Mouse (Mus musculus) stomach, embryonic 15.5 days (tissue): ENCODE results near the gene Memo1. TPM values are rescaled to one million over a fixed set of nuclear protein-coding genes. Genes with fewer than 3 reads are reported as not detected.
"Not testable (repeated sequence)": the region's sequence is repeated elsewhere in the genome, so short reads cannot be mapped to it uniquely, and the experiment has no call there.

ENCODE experiments used
- ATAC-seq: fragments of 200-750 bp; cut with Nextera tagmentation; 2 replicates; pipeline ENCODE4 v1.8.0; 2017; ENCODE audit warnings: low read depth, moderate number of reproducible peaks, moderate TSS enrichment; ENCODE audit not compliant: insufficient read depth, low FRiP score
- H3K27ac ChIP-seq: fragments of 300-500 bp; sonication (generic); 2 replicates; pipeline ENCODE4 v1.5.1; 2015; ENCODE audit warnings: mild to moderate bottlenecking, inconsistent platforms
- H3K27me3 ChIP-seq: fragments of 300-500 bp; sonication (generic); replicated peaks from 2 replicates; pipeline ENCODE4 v1.6.1; 2015; ENCODE audit warnings: inconsistent platforms
- H3K36me3 ChIP-seq: fragments of 300-500 bp; sonication (generic); 2 replicates; pipeline ENCODE4 v1.6.1; 2015; ENCODE audit warnings: inconsistent platforms
- H3K4me1 ChIP-seq: fragments of 300-500 bp; sonication (generic); 2 replicates; pipeline ENCODE4 v1.6.1; 2015; ENCODE audit warnings: inconsistent platforms
- H3K4me2 ChIP-seq: fragments of 300-500 bp; sonication (generic); 2 replicates; pipeline ENCODE4 v1.6.1; 2015; ENCODE audit warnings: mild to moderate bottlenecking, inconsistent platforms
- H3K4me3 ChIP-seq: fragments of 300-500 bp; sonication (generic); replicated peaks from 2 replicates; pipeline ENCODE4 v1.5.1; 2015; ENCODE audit warnings: inconsistent platforms
- H3K9ac ChIP-seq: fragments of 300-500 bp; sonication (generic); 2 replicates; pipeline ENCODE4 v1.6.1; 2015; ENCODE audit warnings: inconsistent platforms
- H3K9me3 ChIP-seq: fragments of 300-500 bp; sonication (generic); 2 replicates; pipeline ENCODE4 v1.6.1; 2016; ENCODE audit warnings: inconsistent platforms
- WGBS: fragments of 180-500 bp; shearing (Covaris S2); methylation state at CpG from one replicate; pipeline ENCODE4 v1.1.7; 2015; 5-methylcytosine and 5-hydroxymethylcytosine counted together
- polyA plus RNA-seq: library from polyadenylated mRNA; unstranded; fragments of >200 nt; fragmentation: Nextera tagmentation; extraction: Ambion mirVana; gene quantifications from 2 replicates; pipeline ENCODE4 v1.2.1, GENCODE M21; 2015

Gene Memo1
- polyA plus RNA-seq, 1 experiment from 2014 or later: 84.7 TPM

GRCm38 (mm10) chr17:74316309-74316863 lies 21.1 kb upstream of the Memo1 start:
- H3K4me3 ChIP-seq: peak overlapping the region; percentile 88
- H3K9me3 ChIP-seq: no peaks in the 10 kb centered on the region
- H3K9ac ChIP-seq: peak overlapping the region; percentile 77
- H3K4me1 ChIP-seq: 0 out of 2 replicates have a peak, but pooled peaks cover 5% of the 10 kb centered on the region
- H3K4me2 ChIP-seq: peak overlapping the region; percentile 76
- under 1% methylated on average over 48 of the region's 48 CpGs for WGBS
- peak overlapping the region; percentile 93 for H3K27ac ChIP-seq
- no peaks in the 10 kb centered on the region for H3K27me3 ChIP-seq
- H3K36me3 ChIP-seq: no peaks in the 10 kb centered on the region
- ATAC-seq: peak; percentile 93

- Histone ChIP-seq H3K36me3 (no peaks in the 10 kb centered on the region), H3K9ac (peak overlapping the region; percentile 77), H3K27ac (peak overlapping the region; percentile 93), H3K9me3 (no peaks in the 10 kb centered on the region), H3K4me1 (0 out of 2 replicates have a peak, but pooled peaks cover 5% of the 10 kb centered on the region), H3K27me3 (no peaks in the 10 kb centered on the region), H3K4me2 (peak overlapping the region; percentile 76), H3K4me3 (peak overlapping the region; percentile 88)
- under 1% methylated on average over 44 of the region's 45 CpGs for WGBS
- peak; percentile 81; the same call in 1 of the 2 replicates for ATAC-seq
These were observed 20.4 kb upstream of the Memo1 start for GRCm38 (mm10) chr17:74315445-74316308.

- H3K9me3 ChIP-seq: no peaks in the 10 kb centered on the region
- H3K4me2 ChIP-seq: no peak overlapping the region
- H3K27ac ChIP-seq: no peak overlapping the region
- no peak overlapping the region for H3K4me3 ChIP-seq
- peaks cover 21% of the 10 kb centered on the region; the same call in 1 of the 2 replicates for H3K36me3 ChIP-seq
- ATAC-seq: no peak
- WGBS: 92% methylated on average over 1 of the region's 1 CpGs
- H3K27me3 ChIP-seq: no peaks in the 10 kb centered on the region
- no peaks in the 10 kb centered on the region for H3K4me1 ChIP-seq
- H3K9ac ChIP-seq: no peak overlapping the region
These were observed 10.7 kb upstream of the Memo1 start for GRCm38 (mm10) chr17:74306021-74306420.

- no peak for ATAC-seq
- Histone ChIP-seq H3K9me3 (no peaks in the 10 kb centered on the region), H3K27ac (no peak overlapping the region), H3K27me3 (no peaks in the 10 kb centered on the region), H3K9ac (no peak overlapping the region), H3K4me3 (no peak overlapping the region), H3K4me2 (no peak overlapping the region), H3K36me3 (peaks cover 21% of the 10 kb centered on the region; the same call in 1 of the 2 replicates), H3K4me1 (no peaks in the 10 kb centered on the region)
- 88% methylated on average over 4 of the region's 4 CpGs for WGBS
These were observed 10.3 kb upstream of the Memo1 start for GRCm38 (mm10) chr17:74305616-74306015.

DNA sequence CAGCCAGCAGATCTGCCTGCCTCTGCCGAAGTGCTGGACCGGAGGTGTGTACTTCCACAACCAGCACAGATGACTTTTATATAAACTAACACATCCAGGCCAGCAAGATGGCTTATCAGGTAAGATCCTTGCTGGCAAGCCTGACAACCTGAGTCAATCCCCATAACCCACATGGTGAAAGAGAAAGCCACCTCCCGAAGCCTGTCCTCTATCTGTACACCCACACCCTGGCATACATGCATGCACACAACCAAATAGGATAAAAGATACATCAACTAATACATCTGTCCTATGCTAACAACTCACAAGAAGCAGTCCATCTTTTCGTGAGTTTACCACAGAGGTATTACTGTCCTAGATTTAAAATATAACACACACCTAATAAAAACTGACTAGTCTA lies 8.7 kb upstream of the Memo1 start:
- peak; percentile 68; the same call in 1 of the 2 replicates for ATAC-seq
- Histone ChIP-seq H3K36me3 (peaks cover 13% of the 10 kb centered on the region; the same call in 1 of the 2 replicates), H3K9ac (no peak overlapping the region), H3K4me2 (no peak overlapping the region), H3K27ac (no peak overlapping the region), H3K4me1 (no peaks in the 10 kb centered on the region), H3K9me3 (no peaks in the 10 kb centered on the region), H3K4me3 (no peak overlapping the region), H3K27me3 (no peaks in the 10 kb centered on the region)
- 86% methylated on average over 4 of the region's 4 CpGs for WGBS

- H3K36me3 ChIP-seq: peaks cover 4% of the 10 kb centered on the region
These were observed 4.8 kb upstream of the Memo1 start for GRCm38 (mm10) chr17:74300089-74300488.

GRCm38 (mm10) chr17:74296991-74297390 lies 1.7 kb upstream of the Memo1 start:
- H3K9me3 ChIP-seq, H3K27me3 ChIP-seq, H3K4me1 ChIP-seq, ATAC-seq, H3K9ac ChIP-seq, H3K36me3 ChIP-seq, H3K4me2 ChIP-seq, H3K27ac ChIP-seq, H3K4me3 ChIP-seq: not testable (repeated sequence)
- WGBS: 83% methylated on average over 5 of the region's 5 CpGs

More at GRCm38 (mm10) chr17:74300089-74300488, 4.8 kb upstream of the Memo1 start:
- Histone ChIP-seq H3K4me2 (no peak overlapping the region), H3K27ac (no peak overlapping the region), H3K4me1 (no peaks in the 10 kb centered on the region), H3K9ac (no peak overlapping the region), H3K27me3 (no peaks in the 10 kb centered on the region), H3K9me3 (no peaks in the 10 kb centered on the region), H3K4me3 (no peak overlapping the region)
- WGBS: 91% methylated on average over 5 of the region's 5 CpGs
- no peak for ATAC-seq

- WGBS: 39% methylated on average over 11 of the region's 11 CpGs
- no peak for ATAC-seq
- Histone ChIP-seq H3K9ac (peak overlapping the region; percentile 95; the same call in 1 of the 2 replicates), H3K27ac (peak overlapping the region; percentile 99), H3K4me3 (peak overlapping the region; percentile 91), H3K9me3 (no peaks in the 10 kb centered on the region), H3K4me2 (peak overlapping the region; percentile 78), H3K4me1 (no peaks in the 10 kb centered on the region; the same call in 1 of the 2 replicates), H3K27me3 (no peaks in the 10 kb centered on the region), H3K36me3 (peaks cover 2% of the 10 kb centered on the region)
These were observed 929 bp upstream of the Memo1 start for GRCm38 (mm10) chr17:74296076-74296823.

GRCm38 (mm10) chr17:74294426-74295025 lies 795 bp downstream of the Memo1 start:
- WGBS: under 1% methylated on average over 49 of the region's 80 CpGs
- Histone ChIP-seq H3K4me1 (peaks cover 3% of the 10 kb centered on the region), H3K9ac (peak overlapping the region; percentile 95), H3K4me2 (peak overlapping the region; percentile 60), H3K4me3 (peak overlapping the region; percentile 91), H3K27me3 (no peaks in the 10 kb centered on the region), H3K9me3 (no peaks in the 10 kb centered on the region), H3K36me3 (no peaks in the 10 kb centered on the region; the same call in 1 of the 2 replicates), H3K27ac (peak overlapping the region; percentile 99)
- peak; percentile 92 for ATAC-seq

DNA sequence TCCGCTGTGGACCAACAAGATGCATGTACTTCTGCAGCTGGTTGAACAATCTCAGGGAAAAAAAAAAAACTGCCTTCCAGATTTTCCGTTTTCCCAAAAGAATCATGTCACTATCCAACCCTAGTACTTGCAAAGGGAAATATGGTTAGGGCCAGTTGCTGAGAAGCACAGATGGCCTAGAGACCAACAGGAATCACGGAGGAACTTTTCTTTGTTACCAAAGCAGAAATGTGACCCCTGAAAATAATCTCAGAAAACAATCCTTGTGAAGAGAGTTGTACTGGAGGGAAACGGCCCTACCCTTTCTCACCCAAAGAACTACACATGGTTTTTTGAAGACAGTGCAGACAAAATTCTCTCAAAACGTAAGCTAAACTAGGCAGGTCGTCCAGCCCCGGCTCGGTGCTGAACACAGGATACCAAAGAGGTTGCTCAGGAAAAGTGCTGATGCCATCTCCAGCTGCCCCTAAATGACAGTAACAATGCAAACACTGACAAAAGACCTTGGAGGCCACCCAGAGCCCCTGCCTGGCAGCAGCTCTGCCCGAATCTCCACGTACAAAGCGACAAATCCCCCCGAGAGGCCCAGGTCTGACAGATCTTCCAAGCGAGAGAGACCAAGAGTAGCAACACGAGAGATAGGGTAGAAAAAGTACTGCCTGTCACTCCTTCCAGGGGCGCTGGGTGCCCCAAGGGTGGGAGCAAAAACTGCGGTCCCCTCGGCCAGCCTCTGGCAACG lies 1.5 kb downstream of the Memo1 start:
- Histone ChIP-seq H3K27me3 (no peaks in the 10 kb centered on the region), H3K9me3 (no peaks in the 10 kb centered on the region), H3K36me3 (no peaks in the 10 kb centered on the region; the same call in 1 of the 2 replicates), H3K4me1 (peaks cover 3% of the 10 kb centered on the region), H3K9ac (peak overlapping the region; percentile 95), H3K4me3 (peak overlapping the region; percentile 91), H3K27ac (peak overlapping the region; percentile 99), H3K4me2 (peak overlapping the region; percentile 60)
- 2% methylated on average over 18 of the region's 18 CpGs for WGBS
- 0 out of 2 replicates have a peak, but pooled peaks have one; percentile 0 for ATAC-seq
